ENCODE assay signal across 21 mouse cellular contexts in genomic region chr13:72852896-72853295, GRCm38 (mm10).
DNase-seq lines count a peak whose midpoint lies in the region; TF ChIP-seq lines count a peak whose summit lies in the region.
"Had no signal": no experiment of that assay in that cellular context is flagged by ENCODE, and none has a peak within 500 bp of the region (broad histone marks: within the 10 kb centered on the region; RNA-seq: fewer than 3 reads in every experiment).

No protein-coding gene starts in this region.

- no peak for TF ChIP-seq CTCF in cerebellum, adult 2 months (IDR thresholded peaks at IDR 0.05; ENCODE audit: borderline replicate concordance, insufficient read depth, low read depth, low read length)

- H3K4me3 ChIP-seq in cerebellum, adult 2 months (replicated peaks; ENCODE audit: insufficient read depth, low read depth, low read length) = no peak overlapping the region
- H3K4me3 ChIP-seq: embryonic facial prominence, embryonic 13.5 days; embryonic facial prominence, embryonic 15.5 days; erythroblast, embryonic 14.5 days; forebrain, embryonic 10.5 days; forebrain, embryonic 12.5 days had no signal

- TF ChIP-seq POLR2A in cerebellum, adult 2 months (IDR thresholded peaks at IDR 0.05; ENCODE audit: borderline replicate concordance, insufficient read depth, low read length) = no peak

- WGBS in cerebellum, adult 2 months = 72% methylated on average over 4 of the region's 4 CpGs

- DNase-seq in heart, adult 11 months = peak; percentile 64
- no peak for DNase-seq in heart, postnatal 14 days
- peak; percentile 52 for DNase-seq in R1 (ENCODE audit: low read depth, low spot score)
- no peak for DNase-seq in cerebellum, adult 2 months
- DNase-seq in testis, postnatal 14 days (ENCODE audit: low spot score) = no peak
- DNase-seq: adrenal gland, adult 8-10 months; adrenal gland, postnatal 14 days; adrenal gland, postnatal 36 days; B cell, adult 2 months; cerebellum, adult 11-12 months; cerebellum, adult 8-10 months; cerebellum, adult 9-11 months; cerebellum, postnatal 14 days; cerebellum, postnatal 36 days; embryo, embryonic 11 days had no signal

- no peaks in the 10 kb centered on the region for H3K27me3 ChIP-seq in cerebellum, adult 2 months (ENCODE audit: control insufficient read depth, insufficient read depth, low read length)
- H3K27me3 ChIP-seq: CH12.LX; embryonic facial prominence, embryonic 13.5 days; embryonic facial prominence, embryonic 15.5 days; forebrain, embryonic 12.5 days had no signal

- intact Hi-C loops in heart, postnatal 14 days (cut with DNase I) = no loop called here

- no peaks in the 10 kb centered on the region for H3K4me1 ChIP-seq in cerebellum, adult 2 months (ENCODE audit: control insufficient read depth, insufficient read depth, low read length)
- H3K4me1 ChIP-seq: embryonic facial prominence, embryonic 13.5 days had no signal

- no peak overlapping the region for H3K27ac ChIP-seq in cerebellum, adult 2 months (ENCODE audit: insufficient read depth, low read length)
- H3K27ac ChIP-seq: embryonic facial prominence, embryonic 13.5 days; embryonic facial prominence, embryonic 15.5 days; forebrain, embryonic 10.5 days; forebrain, embryonic 12.5 days had no signal

Comparison
In these comparisons a context has a peak if more than half of its experiments do, and no peak if none do; other contexts are left out.
1. DNase-seq: peak in heart, adult 11 months (single experiment) and R1 (single experiment); none in heart, postnatal 14 days (0 of 2), cerebellum, adult 2 months (0 of 2) and testis, postnatal 14 days (single experiment).